Mouse (Mus musculus) adrenal gland (tissue): ENCODE data around the gene Pex14.

Source experiments
- intact Hi-C: fragments of 180-260 bp; cut with DNase I; formaldehyde crosslinking; loops from one replicate; pipeline ENCODE4 v1.15.1; 2025

The Pex14 gene

DNA sequence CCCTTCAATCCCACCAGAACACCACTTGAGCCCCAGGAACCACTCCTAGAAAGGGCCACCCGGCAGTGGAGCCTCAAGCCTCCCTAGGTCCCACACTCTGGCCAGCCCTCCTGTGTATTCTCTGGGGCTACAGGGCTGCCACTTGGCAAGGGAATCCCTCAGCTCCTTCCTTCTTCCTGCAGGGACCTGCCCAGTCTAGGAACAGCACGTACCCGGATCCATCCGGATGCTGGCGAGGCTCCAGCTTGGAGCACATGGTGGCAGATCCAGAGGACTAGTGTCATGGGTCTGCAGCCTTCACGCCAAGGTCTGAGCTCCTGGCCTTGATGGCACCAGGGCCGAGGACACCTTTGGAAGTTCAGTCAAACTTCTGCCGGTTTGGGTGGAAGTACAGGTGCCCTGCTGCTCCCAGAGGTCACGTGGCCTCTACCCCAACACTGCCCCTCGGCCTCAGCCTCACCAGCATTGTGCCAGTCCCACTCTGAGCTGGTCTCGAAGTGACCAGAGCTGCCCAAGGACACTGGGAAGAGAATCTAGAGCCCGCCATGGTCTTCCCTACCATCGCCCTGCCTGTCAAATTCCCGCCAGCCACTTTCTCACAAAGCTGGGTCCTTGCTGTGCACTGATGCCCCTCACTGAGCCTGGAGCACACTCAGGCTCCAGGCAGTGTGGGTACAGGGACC is 144.4 kb downstream of the Pex14 start:
- intact Hi-C loops: no loop called here

DNA sequence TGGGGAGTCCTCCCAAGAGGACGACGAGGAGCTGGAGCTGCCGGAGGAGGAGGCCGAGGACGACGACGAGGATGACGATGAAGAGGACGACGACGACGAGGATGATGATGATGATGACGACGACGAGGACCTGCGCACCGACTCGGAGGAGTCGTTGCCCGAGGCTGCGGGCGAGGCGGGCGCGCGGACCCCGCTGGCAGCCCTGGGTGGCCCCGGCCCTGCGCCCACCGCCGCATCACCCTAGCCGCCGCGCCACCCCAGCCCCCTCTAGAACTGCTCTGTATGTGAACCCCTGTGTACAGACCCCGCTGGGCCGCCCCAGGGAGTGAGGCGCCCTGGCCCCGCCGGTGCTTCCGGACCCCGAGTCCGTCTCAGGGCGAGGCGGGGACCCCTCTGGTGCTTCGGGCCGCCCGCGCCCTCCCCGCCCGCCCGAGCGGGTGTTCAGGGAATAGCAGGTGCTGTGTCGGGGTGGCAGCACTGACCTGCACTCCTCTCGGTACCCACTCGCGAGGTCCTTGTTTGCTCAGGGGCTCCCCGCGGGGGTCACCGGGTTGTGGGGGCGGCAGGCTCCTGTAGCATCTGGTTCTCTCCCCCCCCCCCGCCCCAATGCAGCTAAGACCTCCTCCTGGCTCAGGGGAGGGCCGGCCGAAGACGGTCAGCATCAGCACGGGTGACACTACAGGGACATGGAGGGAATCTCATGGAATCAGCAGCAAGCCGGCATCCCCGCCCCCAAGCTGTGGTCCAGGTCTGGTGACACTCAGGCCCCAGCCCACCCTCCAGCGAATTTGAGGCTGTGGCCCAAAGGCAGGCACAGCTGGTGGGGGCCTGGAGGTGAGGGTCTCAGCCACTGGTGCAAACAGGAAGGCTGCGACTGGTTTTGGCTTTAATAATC is 147.1 kb downstream of the Pex14 start:
- intact Hi-C loops: loop anchor here (5.0 kb wide), 1 partner anchor 45 kb away; no protein-coding TSS in a partner anchor

DNA sequence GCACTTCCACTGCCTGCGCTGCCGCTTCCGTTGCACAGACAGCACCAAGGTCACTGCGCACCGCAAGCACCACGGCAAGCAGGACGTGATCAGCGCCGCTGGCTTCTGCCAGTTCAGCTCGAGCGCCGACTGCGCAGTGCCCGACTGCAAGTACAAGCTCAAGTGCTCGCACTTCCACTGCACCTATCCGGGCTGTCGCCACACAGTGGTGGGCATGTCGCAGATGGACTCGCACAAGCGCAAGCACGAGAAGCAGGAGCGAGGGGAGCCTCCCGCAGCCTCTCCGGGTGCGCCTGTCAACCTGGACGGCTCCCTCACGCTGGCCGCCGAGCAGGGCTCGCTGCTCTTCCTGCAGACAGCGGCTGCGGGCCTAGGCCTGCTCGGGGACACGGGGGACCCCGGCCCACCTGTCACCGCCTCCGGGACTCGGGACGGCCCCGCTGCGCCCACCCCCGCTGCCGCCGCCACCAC is 147.8 kb downstream of the Pex14 start:
- intact Hi-C loops: loop anchor here (5.0 kb wide), 1 partner anchor 45 kb away; no protein-coding TSS in a partner anchor

DNA sequence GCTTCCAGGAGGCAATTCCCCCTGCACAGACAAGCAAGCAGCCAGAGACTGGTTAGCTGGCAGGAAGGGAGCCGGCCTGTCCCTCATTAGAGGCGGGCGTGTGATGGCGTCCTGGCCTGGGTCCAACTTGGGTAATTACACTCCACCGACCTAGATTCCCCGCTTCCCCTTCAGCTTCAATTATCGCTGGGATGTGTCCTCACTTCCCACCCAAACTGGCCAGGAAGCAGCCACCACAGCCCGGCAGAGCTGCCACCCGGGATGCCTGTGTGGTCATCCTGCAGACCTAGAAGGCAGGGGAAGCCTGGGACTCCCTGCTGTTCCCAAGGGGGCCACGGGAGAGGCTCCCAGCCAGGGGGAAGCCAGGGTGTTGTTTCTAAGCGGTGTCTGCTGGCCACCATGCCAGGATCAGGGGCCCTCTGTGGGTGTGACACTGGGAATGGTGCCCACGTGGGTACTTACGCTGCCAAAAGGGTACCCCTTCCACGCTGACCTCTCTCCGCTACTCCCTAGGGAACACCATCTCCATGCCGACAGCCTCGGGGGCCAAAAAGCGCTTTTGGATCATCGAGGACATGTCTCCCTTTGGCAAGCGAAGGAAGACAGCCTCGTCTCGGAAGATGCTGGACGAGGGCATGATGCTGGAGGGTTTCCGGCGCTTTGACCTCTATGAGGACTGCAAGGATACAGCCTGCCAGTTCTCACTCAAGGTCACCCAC is 148.6 kb downstream of the Pex14 start:
- intact Hi-C loops: loop anchor here (5.0 kb wide), 1 partner anchor 44 kb away; no protein-coding TSS in a partner anchor

DNA sequence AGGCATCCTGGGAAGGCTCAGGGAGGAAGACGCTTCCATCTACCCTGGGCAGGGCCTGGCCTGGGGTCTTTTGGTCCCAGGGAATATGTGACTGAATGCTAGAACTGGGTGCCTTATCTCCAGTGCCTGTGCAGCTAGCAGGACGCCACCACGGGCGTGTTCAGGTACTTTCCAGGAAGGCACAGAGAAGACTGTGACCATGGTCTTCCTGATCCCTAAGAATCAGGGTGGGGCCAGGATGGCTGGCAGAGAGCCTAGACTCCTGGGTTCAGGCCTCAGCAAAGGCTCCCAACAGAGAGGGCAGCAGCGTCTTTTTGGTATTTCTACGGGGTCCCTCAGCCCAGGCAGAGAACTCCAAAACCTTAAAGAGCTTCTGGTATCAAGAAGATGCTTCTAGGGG is 149.2 kb downstream of the Pex14 start:
- intact Hi-C loops: loop anchor here (5.0 kb wide), 1 partner anchor 43 kb away; no protein-coding TSS in a partner anchor

GRCm38 (mm10) chr4:148947833-148948388 is 151.8 kb downstream of the Pex14 start:
- intact Hi-C loops: no loop called here

DNA sequence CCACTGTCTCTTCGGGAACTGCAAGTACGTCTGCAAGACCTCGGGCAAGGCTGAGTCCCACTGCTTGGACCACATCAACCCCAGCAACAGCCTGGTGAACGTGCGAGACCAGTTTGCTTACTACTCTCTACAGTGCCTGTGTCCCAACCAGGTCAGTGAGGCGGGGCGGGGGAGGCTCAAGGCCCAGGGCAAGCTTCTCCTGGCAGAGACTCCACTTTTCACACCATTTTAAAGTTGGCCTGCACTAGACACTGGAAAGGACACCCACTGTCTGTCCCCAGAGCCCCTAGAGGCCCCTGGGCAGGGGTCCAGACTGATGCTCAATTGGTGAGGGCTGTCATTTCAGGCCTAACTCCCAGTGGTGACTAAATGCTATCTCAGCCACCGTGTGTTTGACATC is 153.6 kb downstream of the Pex14 start:
- intact Hi-C loops: no loop called here

GRCm38 (mm10) chr4:148945476-148945881 is 154.2 kb downstream of the Pex14 start:
- intact Hi-C loops: no loop called here

DNA sequence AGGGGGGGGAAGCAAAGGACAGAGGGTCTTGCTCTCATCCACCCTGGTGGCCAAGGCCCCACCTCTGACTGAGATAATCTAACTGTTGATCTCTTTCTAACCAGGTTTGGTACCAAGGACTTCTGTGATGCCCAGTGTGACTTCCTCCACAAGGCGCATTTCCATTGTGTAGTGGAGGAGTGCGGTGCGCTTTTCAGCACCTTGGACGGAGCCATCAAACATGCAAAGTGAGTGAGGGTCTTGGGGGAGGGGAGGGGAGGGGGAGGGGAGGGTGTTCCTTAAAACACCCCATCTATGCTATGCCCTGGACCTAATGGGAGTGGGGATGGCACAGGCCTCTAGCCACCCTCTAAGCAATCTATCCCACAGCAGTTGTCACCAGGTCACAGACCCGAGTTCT is 156.6 kb downstream of the Pex14 start:
- intact Hi-C loops: no loop called here

GRCm38 (mm10) chr4:148941321-148941720 is 158.4 kb downstream of the Pex14 start:
- intact Hi-C loops: no loop called here

DNA sequence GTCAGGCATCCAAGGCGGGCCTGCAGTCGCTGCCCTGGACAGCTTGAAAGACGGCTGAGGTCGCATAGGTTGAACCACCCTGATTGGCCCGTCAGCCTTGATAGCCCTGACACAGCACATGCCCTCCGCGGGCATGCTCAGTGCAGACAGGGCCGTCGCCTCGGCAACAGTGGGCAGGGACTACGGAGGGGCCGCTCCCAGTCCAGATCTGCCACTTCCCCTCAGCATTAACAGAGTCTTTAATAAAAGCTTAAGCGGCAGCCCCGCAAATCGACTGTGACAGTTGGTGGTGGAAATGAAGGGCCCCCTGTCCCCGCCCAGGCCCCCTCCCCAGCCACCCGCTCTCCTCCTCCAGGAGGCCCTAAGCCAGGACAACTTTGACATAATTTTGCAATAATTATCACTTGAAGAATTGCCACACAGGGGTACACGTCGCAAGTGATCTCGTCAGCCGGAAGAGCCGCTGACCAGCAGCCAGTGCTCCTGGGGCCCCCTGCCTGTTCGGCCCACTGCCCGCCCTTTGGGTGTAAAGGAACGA is 158.9 kb downstream of the Pex14 start:
- intact Hi-C loops: no loop called here

DNA sequence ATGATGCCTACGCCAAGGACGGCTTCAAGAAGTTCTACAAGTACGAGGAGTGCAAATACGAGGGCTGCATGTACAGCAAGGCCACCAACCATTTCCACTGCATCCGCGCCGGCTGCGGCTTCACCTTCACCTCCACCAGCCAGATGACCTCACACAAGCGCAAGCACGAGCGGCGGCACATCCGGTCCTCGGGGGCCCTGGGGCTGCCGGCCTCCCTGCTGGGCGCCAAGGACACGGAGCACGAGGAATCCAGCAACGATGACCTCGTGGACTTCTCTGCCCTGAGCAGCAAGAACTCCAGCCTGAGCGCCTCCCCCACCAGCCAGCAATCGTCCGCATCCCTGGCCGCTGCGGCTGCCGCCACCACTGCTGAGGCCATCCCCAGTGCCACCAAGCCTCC is 161.1 kb downstream of the Pex14 start:
- intact Hi-C loops: no loop called here

DNA sequence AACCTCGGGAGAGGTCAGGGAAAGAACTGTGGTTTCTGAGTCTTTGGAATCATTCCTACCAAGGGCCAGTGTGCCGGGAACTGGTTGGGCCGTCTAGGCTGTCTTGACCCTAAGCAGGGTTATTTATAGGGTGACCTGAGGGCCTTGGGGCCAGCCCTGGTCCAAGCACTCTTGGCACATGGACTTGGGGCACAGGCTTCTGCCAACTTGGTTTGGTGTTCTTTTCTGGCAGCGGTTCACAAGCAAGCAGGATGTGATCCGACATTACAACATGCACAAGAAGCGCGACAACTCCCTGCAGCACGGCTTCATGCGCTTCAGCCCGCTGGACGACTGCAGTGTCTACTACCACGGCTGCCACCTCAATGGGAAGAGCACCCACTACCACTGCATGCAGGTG is 162.9 kb downstream of the Pex14 start:
- intact Hi-C loops: no loop called here

- intact Hi-C loops: no loop called here
Observed at GRCm38 (mm10) chr4:148936111-148936510, 163.6 kb downstream of the Pex14 start.

- intact Hi-C loops: no loop called here
Observed at GRCm38 (mm10) chr4:148935211-148935610, 164.5 kb downstream of the Pex14 start.

GRCm38 (mm10) chr4:148933109-148933508 is 166.6 kb downstream of the Pex14 start:
- intact Hi-C loops: no loop called here

DNA sequence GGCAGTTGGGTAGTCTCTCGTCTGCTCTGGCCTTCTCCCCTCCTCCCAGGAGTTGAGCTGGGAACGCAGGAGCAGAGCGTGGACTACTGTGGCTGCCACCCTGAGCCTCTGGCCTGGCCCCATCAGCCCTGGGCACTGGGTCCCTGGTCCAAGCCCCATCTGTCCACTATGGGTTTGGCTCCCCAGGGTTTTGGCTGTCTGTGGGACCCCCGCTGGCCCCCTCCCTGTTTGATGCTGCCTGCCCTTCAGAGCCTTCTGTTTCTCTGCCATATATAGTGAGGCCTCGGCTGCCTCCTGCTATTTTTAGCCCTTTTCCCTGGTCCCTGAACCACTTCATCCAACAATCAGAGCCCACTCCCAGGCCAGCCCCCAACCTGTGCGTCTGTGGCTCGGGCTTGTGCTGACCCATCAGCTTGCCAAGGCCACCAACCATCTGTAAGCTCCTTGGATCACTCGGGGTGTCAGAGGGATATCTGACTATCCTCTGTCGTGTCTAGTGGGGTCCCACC is 168.9 kb downstream of the Pex14 start:
- intact Hi-C loops: no loop called here

DNA sequence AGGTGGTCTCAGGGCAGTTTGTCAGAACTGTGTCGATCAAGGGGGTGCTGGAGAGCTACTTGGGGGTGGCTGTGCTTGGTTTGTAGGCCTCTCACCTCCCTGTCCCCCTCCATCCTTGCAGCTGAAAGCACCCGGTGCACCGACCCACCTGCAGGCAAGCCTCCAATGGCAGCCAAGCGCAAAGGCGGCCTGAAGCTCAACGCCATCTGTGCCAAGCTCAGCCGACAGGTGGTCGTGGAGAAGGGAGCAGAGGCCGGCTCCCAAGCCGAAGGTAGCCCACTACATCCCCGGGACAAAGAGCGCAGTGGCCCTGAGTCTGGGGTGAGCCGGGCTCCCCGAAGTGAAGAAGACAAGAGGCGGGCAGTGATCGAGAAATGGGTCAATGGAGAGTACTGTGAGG is 170.8 kb downstream of the Pex14 start:
- intact Hi-C loops: no loop called here

GRCm38 (mm10) chr4:148928316-148928715 is 171.4 kb downstream of the Pex14 start:
- intact Hi-C loops: no loop called here

DNA sequence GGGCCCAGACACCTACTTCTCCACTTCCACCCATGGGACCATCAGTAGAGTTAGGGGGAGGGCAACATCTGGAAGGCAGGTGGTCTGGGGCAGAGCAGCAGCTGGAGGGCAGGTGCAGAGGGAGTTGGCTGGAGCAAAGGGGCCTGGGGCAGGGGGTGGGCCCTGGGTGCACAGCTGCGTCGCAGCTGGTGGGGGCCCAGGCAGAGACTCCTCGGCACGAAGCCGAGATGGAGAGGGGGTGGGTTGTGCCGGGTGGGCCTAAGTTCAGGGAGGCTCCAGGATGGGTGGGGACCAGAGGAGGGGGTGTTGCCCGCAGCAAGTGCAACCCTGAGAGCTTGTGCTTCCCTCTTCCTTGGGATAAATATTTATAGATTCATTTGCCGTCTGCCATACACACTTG is 173.2 kb downstream of the Pex14 start:
- intact Hi-C loops: no loop called here
